Mouse (Mus musculus): Measurements from ENCODE around the gene Eno1. TPM values are rescaled to one million over a fixed set of nuclear protein-coding genes. Genes with fewer than 3 reads are reported as not detected.
A peak's percentile ranks its signal among the peaks of the same experiment; 100 is the strongest.

Gene Eno1
- total and polyA plus RNA-seq, 3 experiments = 254 to 5,492 (median 737) TPM

GRCm38 (mm10) chr4:150237636-150238361, 1.3 kb downstream of the Eno1 start (continued):
- TF ChIP-seq MYC (IDR thresholded peaks at IDR 0.05; ENCODE audit: low read depth, low read length) (peak; percentile 92), POLR2A (IDR thresholded peaks at IDR 0.05; ENCODE audit: control insufficient read depth in 1 of 2, insufficient read depth in 1 of 2, low read depth in 1 of 2, low read length in 2 of 2, poor library complexity in 1 of 2) (0 out of 4 replicates have a peak, but pooled peaks have one; percentile 6 to 43), POLR2AphosphoS2 (IDR thresholded peaks at IDR 0.05; ENCODE audit: low read length) (no peak), CHD2 (IDR thresholded peaks at IDR 0.05; ENCODE audit: low read length) (no peak), ZC3H11A (IDR thresholded peaks at IDR 0.05; ENCODE audit: low read depth, low read length) (no peak), MAFK (IDR thresholded peaks at IDR 0.05; ENCODE audit: borderline replicate concordance, low read depth, low read length) (no peak), NELFE (IDR thresholded peaks at IDR 0.05; ENCODE audit: low read depth, low read length) (0 out of 2 replicates have a peak, but pooled peaks have one; percentile 39), RCOR1 (IDR thresholded peaks at IDR 0.05; ENCODE audit: low read depth, low read length) (peak; percentile 86), E2F4 (IDR thresholded peaks at IDR 0.05; ENCODE audit: borderline replicate concordance, low read depth, low read length) (no peak), USF2 (IDR thresholded peaks at IDR 0.05; ENCODE audit: borderline replicate concordance in 1 of 2, insufficient read depth in 1 of 2, low read depth in 1 of 2, low read length in 2 of 2) (no peak)

DNA sequence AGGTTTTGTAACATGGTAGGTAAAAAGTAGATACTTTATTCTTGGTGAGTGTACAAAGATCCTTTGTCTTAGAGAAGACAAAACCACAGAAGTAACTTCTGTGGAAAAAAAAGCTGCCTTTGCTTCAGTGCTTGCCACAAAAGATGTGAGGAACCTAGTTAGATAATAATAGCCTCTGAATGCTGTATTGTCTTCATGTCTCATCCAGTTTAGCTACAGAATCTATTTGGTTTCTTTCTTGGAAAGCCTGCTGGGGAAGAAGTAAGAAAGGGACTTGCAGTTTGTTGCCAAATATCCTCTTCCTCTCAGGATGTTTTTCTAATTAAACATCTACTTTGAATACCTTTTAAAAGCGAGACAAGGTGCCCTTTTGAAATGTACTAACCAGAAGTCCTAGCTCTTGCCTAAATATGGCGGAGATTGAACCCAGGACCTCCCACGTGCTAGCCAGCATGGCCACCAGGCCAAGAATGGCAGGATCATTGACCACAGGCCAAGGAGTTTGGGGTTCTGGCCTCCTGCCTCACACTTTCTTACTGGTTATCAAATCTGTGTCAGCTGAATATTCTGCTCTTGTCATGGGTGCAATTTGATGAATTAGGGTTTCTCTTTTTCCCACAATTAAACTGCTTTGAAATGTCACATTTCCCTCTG, 2.0 kb downstream of the Eno1 start:
- Histone ChIP-seq H3K4me3 (ENCODE audit: control insufficient read depth in 1 of 2, insufficient read depth in 1 of 2, low read depth in 2 of 2, low read length in 2 of 2) (peak overlapping the region; percentile 91 to 99), H3K9me3 (replicated peaks; ENCODE audit: insufficient read depth, low read length) (no peaks in the 10 kb centered on the region), H3K9ac (ENCODE audit: control insufficient read depth, low read depth, low read length, poor library complexity, severe bottlenecking) (peak overlapping the region; percentile 92), H3K27me3 (ENCODE audit: control insufficient read depth in 1 of 2, insufficient read depth in 2 of 2, low read length in 2 of 2) (no peaks in the 10 kb centered on the region), H3K4me1 (ENCODE audit: control insufficient read depth in 1 of 2, insufficient read depth in 2 of 2, low read length in 2 of 2) (peaks cover 7 to 37% of the 10 kb centered on the region in 2 experiments), H3K27ac (ENCODE audit: control insufficient read depth, low read depth, low read length) (peak overlapping the region; percentile 88), H3K36me3 (ENCODE audit: control insufficient read depth in 1 of 2, insufficient read depth in 2 of 2, low read length in 2 of 2) (peaks cover 18 to 40% of the 10 kb centered on the region in 2 experiments), H3K79me2 (ENCODE audit: control insufficient read depth, insufficient read depth, low read length, poor library complexity) (peaks cover 52% of the 10 kb centered on the region)
- peak; percentile 62 for DNase-seq (ENCODE audit: low read depth, low spot score)
- TF ChIP-seq KAT2A (conservative IDR thresholded peaks at IDR 0.05; ENCODE audit: low read depth, low read length) = no peak
- no peak for TF ChIP-seq TAL1 (IDR thresholded peaks at IDR 0.05; ENCODE audit: low read length)
- TF ChIP-seq CHD1 (IDR thresholded peaks at IDR 0.05; ENCODE audit: low read depth, low read length) = no peak
- peak; percentile 76 for TF ChIP-seq MAX (IDR thresholded peaks at IDR 0.05; ENCODE audit: low read length)
- no peak for TF ChIP-seq MAZ (IDR thresholded peaks at IDR 0.05; ENCODE audit: low read depth, low read length)
- TF ChIP-seq MEF2A (IDR thresholded peaks at IDR 0.05; ENCODE audit: extremely low read depth, insufficient replicate concordance, low read depth, low read length, poor library complexity, severe bottlenecking) = no peak
- no peak for TF ChIP-seq RAD21 (IDR thresholded peaks at IDR 0.05; ENCODE audit: low read depth, low read length)
- no peak for TF ChIP-seq ZKSCAN1 (IDR thresholded peaks at IDR 0.05; ENCODE audit: low read depth, low read length)
- peak; percentile 16; the same call in 1 of the 2 replicates for TF ChIP-seq SIN3A (IDR thresholded peaks at IDR 0.05; ENCODE audit: low read length)
- TF ChIP-seq UBTF (IDR thresholded peaks at IDR 0.05; ENCODE audit: borderline replicate concordance, insufficient read depth, low read depth, low read length) = no peak
- TF ChIP-seq ZMIZ1 (IDR thresholded peaks at IDR 0.05; ENCODE audit: low read depth, low read length) = no peak
- TF ChIP-seq MAFK (IDR thresholded peaks at IDR 0.05; ENCODE audit: borderline replicate concordance, low read depth, low read length) = no peak
- no peak for TF ChIP-seq JUND (IDR thresholded peaks at IDR 0.05; ENCODE audit: low read depth, low read length)
- TF ChIP-seq POLR2AphosphoS2 (IDR thresholded peaks at IDR 0.05; ENCODE audit: low read length) = no peak
- TF ChIP-seq POLR2A (IDR thresholded peaks at IDR 0.05; ENCODE audit: control insufficient read depth in 1 of 2, insufficient read depth in 1 of 2, low read depth in 1 of 2, low read length in 2 of 2, poor library complexity in 1 of 2) = 0 out of 4 replicates have a peak, but pooled peaks of 1 of the 2 experiments have one; percentile 5
- TF ChIP-seq NRF1 (IDR thresholded peaks at IDR 0.05; ENCODE audit: insufficient read depth, low read depth, low read length, poor library complexity, severe bottlenecking) = no peak
- TF ChIP-seq CHD2 (IDR thresholded peaks at IDR 0.05; ENCODE audit: low read length) = no peak
- no peak for TF ChIP-seq NELFE (IDR thresholded peaks at IDR 0.05; ENCODE audit: low read depth, low read length)
- no peak for TF ChIP-seq TCF12 (IDR thresholded peaks at IDR 0.05; ENCODE audit: low read depth, low read length)
- TF ChIP-seq ETS1 (IDR thresholded peaks at IDR 0.05; ENCODE audit: low read depth, low read length) = no peak
- no peak for TF ChIP-seq BHLHE40 (IDR thresholded peaks at IDR 0.05; ENCODE audit: borderline replicate concordance, low read depth, low read length)
- TF ChIP-seq MYC (IDR thresholded peaks at IDR 0.05; ENCODE audit: low read depth, low read length) = peak; percentile 48; the same call in 1 of the 2 replicates
- no peak for TF ChIP-seq MXI1 (IDR thresholded peaks at IDR 0.05; ENCODE audit: low read depth, low read length)
- no peak for TF ChIP-seq CTCF (IDR thresholded peaks at IDR 0.05 in 2 of 3, conservative IDR thresholded peaks at IDR 0.05 in 1 of 3; ENCODE audit: control insufficient read depth in 1 of 3, insufficient read depth in 1 of 3, low read depth in 2 of 3, low read length in 3 of 3, poor library complexity in 1 of 3, severe bottlenecking in 1 of 3)
- no peak for TF ChIP-seq USF1 (IDR thresholded peaks at IDR 0.05; ENCODE audit: low read depth, low read length)
- TF ChIP-seq ZNF384 (IDR thresholded peaks at IDR 0.05; ENCODE audit: low read depth, low read length) = peak; percentile 57; the same call in 1 of the 2 replicates
- no peak for TF ChIP-seq GABPA (IDR thresholded peaks at IDR 0.05; ENCODE audit: low read depth, low read length)

Data from MEL (cell line).